Mouse (Mus musculus) kidney, adult 9 months (tissue): ENCODE measurements around the gene Vps37c.

Source experiments
- DNase-seq: peaks from one replicate; pipeline ENCODE4 v3.0.0; 2022

The Vps37c gene

DNA sequence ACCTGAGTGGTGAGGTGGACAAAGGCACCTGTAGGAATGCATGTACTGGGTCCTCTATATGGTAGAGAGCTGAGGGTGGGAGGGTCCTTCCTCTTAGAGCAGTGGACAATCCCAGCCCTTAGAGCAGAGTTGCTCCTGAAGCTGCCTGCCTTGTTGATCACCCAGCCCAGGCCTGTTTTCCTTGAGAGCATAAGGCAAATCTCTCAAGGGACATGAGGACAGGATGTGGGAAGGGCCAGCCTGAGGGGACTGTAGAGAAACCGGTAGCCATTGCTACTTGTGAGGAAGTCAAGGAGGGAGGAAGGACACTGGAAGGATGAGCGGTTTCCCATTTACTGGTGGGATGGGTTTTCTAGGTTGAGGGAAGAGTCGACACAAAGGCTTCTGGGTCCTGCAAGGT lies 54.0 kb downstream of the Vps37c start:
- no peak for DNase-seq

DNA sequence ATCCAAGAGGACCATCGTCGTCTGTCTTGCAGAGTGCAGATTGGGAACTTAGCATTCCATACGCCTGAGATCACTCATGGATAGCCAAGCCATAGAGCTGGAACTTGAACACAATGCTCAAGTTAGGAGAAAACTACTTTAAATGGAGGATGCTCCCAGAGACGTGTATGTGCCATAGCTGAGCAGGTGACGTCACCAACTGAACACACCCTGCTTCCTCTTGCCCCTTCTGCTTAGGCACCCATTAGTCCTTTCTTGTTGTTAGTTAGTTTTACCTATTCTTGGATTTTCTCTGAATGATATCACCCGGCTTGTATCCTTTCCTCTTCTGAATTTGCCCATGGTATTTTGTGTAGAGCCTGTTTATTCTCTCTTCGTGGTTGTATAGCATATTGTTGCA lies 58.6 kb downstream of the Vps37c start:
- DNase-seq, result no peak

DNA sequence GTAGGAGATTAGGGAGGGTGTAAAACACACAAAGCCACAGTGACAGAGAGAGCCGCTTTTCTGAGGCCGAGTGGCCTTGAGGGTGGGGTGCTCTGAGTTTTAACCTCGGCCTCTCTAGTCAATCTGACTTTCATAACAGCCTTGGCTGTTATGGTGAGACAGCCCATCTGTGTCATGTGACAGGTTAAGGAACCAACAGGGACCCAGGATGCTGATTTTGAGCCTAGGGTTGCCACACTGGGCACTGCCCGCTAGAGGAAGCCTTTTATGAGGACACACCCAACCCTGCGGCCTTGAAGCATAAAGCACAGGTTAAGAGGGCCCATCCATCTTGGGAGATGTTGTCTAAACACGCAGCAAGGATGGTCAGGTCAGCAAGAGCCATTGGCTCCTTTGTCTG lies 59.2 kb downstream of the Vps37c start:
- DNase-seq, result no peak

DNA sequence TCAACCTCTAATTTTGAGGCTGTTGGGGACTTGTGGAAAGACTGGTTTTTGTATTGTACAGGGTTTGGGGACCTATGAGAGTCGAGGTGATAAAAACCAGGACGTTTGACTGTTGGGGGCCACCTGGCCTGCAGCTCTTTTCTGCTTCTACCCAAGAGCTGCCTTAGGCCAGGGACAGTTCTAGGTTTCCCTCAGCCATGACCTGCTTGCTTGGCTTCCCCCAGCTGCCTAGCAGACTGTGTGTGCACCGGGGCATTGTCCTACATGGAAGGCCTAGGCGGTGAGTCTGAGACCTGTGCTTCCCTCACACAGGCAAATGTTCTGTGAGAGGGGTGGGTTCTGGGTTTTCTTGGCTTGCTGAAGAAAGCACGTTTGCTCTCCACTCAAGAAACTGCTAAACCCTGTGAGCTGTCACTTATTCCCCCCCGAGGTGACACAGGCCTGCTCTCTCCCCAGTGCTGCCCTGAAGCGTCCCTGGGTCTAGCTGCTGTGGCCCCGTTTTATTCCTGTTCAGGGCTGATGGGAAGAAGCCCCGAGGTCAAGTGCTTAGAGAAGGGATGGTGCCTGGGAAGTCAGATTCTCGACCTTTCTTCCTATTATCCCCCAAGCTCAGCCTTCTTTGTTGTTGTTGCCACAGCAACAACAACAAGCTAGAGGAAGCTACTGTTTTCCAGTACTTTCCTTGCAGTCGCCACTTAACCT lies 60.0 kb downstream of the Vps37c start:
- no peak for DNase-seq

DNA sequence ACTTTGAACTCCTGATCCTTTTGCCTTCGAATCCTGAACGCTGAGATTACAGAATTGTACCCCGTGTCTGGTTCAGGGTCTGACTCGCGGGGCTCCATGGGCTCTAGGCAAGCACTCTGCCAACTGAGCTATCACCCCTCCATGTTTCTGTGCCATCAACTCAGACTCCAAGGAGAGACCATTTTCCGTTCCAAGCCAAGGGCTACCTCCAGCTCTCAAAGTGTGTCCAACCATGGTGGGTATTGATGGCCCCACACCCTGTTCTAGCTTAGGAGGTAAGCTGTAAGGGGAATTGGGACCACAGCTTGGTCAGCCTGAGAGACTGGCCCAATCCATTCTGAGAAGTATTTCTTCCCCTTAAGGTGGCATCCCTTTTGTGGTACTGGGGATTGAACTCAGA lies 60.8 kb downstream of the Vps37c start:
- no peak for DNase-seq

DNA sequence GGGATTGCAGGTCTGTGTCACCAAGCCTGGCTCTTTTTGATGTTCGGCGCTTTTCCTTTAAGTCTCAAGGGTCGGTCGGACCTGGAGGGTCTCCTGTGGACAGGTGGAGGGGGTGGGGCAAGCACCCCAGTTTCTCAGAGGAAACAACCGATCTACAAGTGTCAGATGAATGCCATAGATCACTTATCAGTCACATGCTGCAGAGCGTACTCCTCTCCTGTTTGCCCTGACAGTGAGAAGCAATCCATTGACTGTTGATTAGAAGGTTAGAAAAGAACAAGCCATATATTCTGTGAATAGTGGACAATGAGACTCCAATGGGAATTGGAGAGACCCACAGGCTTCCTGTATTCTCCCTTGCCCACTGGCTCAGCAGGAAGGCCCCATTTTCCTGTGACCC lies 61.6 kb downstream of the Vps37c start:
- no peak for DNase-seq

DNA sequence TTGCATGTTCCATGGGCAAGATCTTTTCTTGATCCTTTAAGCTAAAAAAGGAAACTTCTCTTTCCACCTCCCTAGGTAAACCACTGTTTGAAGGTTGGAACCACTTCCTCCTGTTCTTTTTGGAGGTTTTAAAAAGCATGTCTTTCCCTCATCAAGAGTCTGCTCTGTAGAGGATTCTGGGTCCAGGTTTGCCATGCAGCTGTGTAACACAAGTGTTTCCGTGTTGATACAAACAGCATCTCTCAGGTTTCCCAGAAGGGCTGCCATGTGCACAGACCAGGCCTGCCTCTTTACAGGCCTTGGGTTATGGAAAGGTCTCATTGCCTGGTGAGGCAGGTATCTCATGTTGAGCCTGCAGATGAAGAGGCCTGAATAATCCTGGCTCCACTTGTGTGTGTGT lies 63.1 kb downstream of the Vps37c start:
- DNase-seq, result no peak

DNA sequence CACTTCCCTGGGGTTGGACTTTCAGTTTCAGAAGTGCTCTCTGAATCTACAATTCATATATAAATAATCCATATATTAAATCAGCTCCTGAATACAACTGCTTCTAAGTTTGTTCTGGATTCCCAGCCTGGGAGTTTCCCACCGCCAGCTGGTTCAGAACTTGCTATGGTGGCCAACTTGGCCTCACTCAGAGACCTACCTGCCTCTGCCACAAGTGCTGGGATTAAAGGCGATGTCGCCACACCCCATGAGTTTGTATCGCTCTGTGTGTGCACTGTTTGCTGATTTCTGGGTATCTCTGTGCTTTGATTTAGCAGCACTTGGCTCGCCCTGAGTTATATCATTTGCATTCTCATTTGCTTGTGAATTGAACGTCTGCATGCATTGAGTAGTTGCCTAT lies 63.6 kb downstream of the Vps37c start:
- DNase-seq, result no peak

DNA sequence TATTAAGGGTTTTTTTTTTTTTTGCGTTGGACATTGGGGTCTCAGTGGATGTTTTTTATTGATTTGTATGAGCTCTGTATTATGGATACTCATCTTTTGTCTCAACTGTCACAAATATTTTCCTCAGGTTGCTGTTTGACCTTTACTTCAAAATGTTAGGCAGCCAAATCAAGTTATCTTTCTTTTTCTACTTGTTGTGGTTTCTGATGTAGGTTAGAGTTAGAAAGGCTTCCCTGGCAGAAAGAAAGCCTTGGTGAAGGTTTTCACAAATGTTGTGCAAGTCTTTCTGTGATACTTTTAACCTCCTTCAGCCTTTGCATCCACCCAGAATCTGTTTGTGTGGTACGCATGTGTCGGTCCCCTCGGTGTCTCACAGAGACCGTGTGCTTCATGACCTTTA lies 64.1 kb downstream of the Vps37c start:
- no peak for DNase-seq

DNA sequence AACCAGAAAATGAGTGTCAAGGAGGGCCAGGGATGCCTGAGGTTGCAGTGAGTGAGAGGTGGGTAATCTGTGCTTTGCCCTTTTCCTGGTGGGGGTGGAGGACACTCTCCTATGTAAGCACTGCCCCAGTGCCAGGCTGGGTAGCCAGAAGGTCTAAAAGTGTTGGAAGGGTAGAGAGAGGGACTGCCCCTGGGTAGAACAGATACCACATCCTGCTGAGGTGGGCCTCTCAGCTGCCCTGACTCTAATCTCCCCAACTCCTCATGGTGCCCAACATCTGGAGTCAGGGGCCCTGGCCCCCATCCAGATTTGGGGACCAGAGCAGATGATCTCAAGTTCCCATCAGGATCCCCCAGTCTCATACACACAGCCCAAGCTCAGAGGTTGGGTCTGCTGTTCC lies 68.6 kb downstream of the Vps37c start:
- DNase-seq, result no peak

DNA sequence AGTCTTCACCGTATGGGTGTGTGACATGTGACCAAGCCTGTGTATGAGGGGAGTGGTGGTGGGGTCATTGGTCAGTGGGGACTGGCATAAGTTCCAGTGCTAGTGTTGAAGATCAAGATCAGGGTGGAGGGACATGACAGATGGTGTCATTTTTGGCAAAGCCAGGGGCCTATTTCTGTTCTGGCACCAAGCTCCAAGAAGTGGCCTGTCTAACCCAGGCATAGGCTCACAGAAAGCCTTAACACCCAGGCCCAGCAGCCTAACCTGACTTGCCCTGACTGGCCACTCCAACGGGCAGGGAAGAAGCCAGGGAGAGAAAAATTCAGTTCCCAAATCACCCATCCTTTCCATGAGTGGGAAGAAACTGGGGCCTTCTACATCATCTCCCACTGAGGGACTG lies 69.0 kb downstream of the Vps37c start:
- no peak for DNase-seq

DNA sequence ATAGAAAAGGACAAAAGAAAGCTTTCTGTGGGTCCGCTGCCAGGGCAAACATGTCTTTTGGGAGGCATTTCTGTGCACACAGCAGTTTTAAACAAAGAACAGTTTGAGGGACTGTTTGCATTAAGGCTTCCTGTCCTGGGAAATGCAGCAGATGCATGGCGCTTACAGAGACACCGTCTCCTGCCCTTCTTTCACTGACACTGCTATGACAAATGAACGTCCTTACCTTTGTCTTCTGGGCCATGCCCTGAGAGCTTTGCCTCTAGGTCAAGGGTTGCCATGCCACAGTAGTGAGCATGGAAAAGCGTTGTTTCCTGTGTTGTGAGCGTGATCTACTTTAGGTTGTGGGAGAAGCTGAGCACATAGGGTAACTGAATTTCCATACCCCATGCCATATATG lies 70.2 kb downstream of the Vps37c start:
- DNase-seq, result no peak

DNA sequence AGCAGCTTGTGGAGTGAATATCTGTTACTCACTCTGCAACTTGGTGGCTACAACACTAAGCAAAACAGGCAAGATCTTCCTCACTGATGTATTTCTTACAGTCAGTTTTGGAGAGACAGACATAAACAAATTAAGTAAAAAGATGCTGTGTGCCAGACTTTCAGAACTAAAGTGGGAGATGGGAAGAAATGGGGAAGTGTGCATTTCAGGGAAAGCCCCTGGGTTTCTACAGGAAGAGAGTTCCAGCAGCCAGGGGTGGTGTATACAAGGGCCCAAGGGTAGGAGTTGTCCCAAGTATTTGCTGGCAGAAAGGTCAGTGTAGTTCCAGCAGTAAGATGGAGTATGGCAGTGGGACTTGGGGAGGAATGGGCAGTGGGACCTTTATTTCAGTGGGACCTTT lies 71.0 kb downstream of the Vps37c start:
- no peak for DNase-seq

DNA sequence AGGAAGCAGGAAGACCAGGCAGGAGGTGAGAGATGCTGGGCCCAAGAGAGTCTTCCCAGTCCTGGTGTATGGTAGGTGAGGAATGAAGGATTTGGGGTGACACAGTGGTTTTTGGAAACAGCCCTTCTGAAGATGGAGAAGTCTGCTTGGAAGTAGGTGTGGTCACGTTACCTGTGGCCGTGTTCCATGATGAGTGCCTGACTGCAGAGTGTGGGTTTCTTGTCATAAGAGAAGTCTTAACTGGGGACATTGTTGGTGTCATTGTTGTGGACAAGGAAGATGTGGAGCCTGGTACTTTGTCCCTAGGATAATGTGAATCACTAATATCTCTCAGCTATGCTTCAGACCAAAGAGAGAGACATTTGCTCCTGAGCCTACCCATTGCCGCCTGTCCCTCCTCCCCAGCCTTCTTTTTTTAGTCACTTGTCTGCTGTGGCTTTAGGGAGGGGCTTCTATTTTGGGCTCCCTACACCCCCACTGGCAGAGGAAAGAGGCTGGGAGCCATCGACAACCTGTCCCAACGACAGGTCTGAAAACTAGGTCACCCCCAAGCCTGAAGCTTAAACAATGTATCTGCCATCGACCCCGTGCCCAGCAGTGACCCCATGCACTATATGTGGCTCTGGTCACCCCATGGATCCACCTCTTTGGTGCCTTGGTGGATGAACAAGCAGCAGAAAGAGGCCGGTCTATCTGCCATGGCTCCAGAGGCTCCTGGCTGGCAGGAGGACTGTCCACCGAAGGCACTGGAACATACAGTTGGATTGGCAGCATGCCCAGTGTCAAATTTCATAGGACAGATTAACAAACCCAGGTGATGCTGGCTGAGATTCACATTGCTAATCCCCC lies 71.7 kb downstream of the Vps37c start:
- no peak for DNase-seq

DNA sequence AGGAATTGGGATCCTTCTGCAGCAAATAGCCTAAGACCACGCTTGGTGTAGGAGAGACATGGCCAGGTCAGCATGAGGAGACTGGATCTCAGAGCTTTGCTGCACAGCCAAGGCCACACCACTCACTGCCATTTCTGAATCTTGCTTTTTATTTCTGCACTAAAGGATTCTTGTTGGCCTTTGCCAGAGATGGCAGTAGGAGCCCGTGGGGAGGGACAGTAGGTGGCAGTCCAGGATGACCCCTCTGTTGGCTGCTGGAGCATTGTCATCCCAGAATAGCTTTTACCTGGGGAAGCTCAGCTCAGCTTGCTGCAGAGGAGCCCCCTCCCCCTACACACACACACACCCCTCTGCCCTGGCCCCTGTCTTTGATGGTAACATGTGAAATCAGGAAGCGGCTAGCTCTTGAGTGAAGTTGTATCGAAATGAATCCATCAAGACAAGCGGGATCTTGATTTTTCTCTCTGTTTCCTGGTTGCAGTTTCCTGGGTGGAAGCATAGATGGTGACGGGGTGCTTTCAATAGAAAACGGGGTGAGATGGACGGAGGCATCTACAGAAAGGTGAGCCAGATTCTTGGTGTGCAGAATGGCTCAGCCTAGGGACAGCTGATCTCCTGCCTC lies 73.4 kb downstream of the Vps37c start:
- DNase-seq, result no peak

DNA sequence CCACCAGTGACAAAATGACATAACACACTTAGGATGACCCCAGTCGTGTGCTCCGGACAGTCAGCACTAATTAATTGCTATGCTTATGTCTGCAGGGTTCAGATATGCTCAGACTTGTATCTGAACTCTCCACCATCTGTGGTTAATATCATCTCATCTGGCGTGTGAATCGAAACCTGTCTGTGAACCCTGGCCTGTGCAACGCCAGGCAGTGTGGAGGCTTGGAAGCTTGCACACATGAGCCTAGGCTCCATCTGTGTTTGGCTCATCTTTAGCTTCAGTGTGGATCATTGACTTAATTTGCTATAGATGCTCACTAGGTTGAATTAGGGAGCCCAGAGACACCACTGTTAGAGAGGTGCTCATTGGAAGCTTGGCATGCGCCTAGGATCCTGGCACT lies 73.9 kb downstream of the Vps37c start:
- no peak for DNase-seq

DNA sequence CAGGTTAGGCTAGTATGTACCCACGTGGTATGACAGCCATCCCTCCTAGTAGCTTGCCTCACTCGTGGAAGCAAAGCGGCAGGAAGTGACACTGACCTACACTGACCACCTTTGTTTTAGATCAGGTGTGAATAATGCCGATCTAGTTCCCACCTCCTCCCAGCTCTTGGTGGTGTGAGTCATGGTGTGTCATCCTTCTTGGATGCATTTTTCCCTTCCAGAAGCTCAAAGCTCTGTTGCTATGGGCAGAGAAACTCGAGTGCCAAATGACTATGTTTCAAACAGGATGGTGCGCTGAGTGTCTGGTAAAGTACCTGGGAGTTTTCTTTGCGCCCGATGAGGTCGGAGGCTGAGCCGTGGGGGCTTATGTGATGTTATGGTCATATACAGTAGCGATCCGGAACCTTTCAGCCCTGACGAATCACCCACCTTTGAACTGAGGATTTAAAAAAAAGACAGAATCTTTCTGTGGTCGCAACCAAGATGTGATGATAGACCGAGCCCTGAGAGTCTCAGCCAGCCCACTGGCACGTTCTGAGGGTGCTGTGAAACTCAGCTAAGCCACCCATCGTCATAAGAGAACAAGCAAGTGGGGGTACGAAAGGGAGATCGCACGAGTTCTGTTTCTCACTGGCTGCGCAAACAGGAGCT lies 75.0 kb downstream of the Vps37c start:
- DNase-seq, result no peak
